Mouse (Mus musculus) cerebellum, adult 8-10 months (tissue): ENCODE data around the gene Rec114.

Experiments
- DNase-seq: peaks from one replicate; pipeline ENCODE4 v3.0.0; 2022

The Rec114 gene

GRCm38 (mm10) chr9:58659331-58659730 lies 84.4 kb downstream of the Rec114 start:
- DNase-seq, result no peak

GRCm38 (mm10) chr9:58658596-58659309 lies 85.0 kb downstream of the Rec114 start:
- no peak for DNase-seq

GRCm38 (mm10) chr9:58657735-58658512 lies 85.8 kb downstream of the Rec114 start:
- no peak for DNase-seq

GRCm38 (mm10) chr9:58656824-58657223 lies 86.9 kb downstream of the Rec114 start:
- DNase-seq, result no peak

GRCm38 (mm10) chr9:58656396-58656795 lies 87.4 kb downstream of the Rec114 start:
- no peak for DNase-seq

GRCm38 (mm10) chr9:58654494-58654893 lies 89.3 kb downstream of the Rec114 start:
- no peak for DNase-seq

GRCm38 (mm10) chr9:58651993-58652392 lies 91.8 kb downstream of the Rec114 start:
- peak; percentile 52 for DNase-seq

- no peak for DNase-seq
Observed at GRCm38 (mm10) chr9:58649265-58649626, 94.5 kb downstream of the Rec114 start.

- no peak for DNase-seq
Observed at GRCm38 (mm10) chr9:58648406-58649264, 95.1 kb downstream of the Rec114 start.

- DNase-seq, result no peak
Observed at GRCm38 (mm10) chr9:58630441-58630840, 113.3 kb downstream of the Rec114 start.

GRCm38 (mm10) chr9:58627197-58627596 lies 116.6 kb downstream of the Rec114 start:
- no peak for DNase-seq

- DNase-seq, result no peak
Observed at GRCm38 (mm10) chr9:58623009-58623408, 120.8 kb downstream of the Rec114 start.

- DNase-seq, result no peak
Observed at GRCm38 (mm10) chr9:58615064-58615938, 128.5 kb downstream of the Rec114 start.

- peak; percentile 46 for DNase-seq
Observed at GRCm38 (mm10) chr9:58613790-58614189, 130.0 kb downstream of the Rec114 start.
